Mouse (Mus musculus): ENCODE results near the gene Suz12.
"Not testable (repeated sequence)": the region's sequence is repeated elsewhere in the genome, so short reads cannot be mapped to it uniquely, and the experiment has no call there.

The Suz12 gene

DNA sequence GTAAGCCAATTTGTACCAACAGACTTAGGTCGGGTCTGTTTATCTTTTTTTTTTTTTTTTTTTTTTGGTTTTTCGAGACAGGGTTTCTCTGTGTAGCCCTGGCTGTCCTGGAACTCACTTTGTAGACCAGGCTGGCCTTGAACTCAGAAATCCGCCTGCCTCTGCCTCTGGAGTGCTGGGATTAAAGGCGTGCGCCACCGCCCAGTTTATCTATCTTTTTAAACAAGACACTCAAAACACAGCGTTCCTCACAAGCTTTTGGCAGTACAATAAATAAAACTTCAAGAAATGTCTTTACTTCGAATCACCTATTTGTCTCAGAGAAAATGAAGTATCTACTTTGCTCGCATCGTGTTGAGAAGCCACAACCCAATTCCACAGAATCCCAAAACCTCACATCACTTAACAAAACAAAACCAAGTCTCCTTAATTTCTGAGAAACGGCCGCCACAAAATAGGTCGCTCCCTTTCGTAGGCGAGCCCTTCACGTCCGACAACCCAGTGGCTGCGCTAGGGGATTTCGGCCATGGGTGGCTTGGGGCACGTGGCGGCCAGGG, 793 bp upstream of the Suz12 start:
- no peak for DNase-seq (ENCODE audit: low spot score)

DNA sequence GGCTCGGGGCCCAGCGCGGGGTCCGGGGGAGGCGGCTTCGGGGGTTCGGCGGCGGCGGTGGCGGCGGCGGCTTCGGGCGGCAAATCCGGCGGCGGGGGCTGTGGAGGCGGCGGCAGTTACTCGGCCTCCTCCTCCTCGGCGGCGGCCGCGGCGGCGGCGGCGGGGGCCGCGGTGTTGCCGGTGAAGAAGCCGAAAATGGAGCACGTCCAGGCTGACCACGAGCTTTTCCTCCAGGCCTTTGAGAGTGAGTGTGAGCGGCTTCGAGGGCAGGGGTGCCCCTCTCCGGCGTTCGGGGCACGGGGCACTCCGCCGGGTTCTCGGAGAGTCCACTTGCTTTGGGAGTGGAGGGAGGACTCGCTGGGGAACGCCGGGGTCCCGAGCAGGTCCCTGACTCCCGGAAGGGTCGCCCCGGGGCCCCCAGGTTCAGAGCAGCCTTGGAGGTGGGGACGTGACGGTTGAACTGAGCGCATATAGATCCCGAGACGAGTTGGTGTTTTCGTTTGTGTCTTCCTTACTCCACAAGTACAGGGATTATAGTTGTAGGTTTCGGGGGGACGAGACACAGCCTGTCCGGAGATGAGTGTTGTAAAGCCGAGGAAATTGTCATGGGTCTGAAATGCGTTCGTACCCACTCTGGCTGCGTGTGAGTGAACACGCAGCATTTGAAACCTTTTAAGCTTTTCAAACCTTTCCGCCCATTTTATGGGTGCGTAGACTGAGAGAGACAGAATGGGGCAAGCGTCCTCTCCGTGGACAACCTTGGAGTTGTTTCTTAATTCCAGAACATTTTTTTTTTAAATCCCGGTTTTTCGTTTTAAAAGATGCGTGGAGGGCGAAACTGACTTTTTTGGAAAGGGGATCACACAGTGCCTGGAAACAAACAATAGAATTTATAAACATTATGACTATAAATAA, 707 bp downstream of the Suz12 start:
- DNase-seq (ENCODE audit: low spot score): peak; percentile 5

DNA sequence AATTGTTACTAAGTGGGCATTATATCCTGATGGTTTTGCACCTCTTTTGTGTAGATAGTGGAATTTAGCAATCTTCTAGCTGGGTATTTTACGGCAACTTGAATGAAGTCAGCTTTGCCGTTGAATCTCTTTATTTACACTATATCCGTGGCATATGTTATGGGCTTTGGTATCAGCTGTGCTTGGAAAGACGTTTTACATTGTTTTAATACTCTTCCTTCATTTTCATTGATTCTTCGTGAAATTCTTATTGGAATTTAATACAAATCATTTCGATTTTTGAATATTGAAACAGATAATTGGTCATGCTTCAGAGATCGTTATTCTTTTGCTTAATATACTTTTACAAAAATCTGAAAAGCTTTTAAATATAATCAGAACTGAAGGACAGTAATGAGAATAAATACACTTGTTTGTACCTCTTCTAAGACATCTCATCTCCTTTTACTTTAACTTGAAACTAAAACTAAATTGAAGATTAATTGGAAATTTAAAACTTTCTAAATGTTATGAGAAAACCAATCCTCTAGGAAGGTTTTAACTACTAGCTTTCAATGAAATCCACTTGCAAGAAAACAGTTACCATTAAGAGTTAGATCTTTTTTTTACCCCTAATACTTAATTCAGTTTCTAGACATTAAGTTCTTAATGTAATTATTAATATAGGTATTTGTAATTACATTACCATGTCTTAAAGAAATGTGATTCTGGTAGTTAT, 1.5 kb downstream of the Suz12 start:
- DNase-seq (ENCODE audit: low spot score): no peak

DNA sequence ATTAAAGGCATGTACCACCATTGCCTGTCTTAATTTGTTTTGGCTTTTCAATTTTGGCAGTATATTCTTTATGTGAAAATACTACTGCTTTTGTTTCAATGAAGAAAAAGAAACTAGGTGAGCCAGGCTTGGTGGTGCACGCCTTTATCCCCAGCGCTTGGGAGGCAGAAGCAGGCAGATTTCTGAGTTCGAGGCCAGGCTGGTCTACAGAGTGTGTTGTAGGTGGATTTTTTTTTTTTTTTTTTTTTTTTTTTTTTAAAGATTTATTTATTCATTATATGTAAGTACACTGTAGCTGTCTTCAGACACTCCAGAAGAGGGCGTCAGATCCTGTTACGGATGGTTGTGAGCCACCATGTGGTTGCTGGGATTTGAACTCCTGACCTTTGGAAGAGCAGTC, 23.6 kb downstream of the Suz12 start:
- not testable (repeated sequence) for DNase-seq (ENCODE audit: low spot score)

DNA sequence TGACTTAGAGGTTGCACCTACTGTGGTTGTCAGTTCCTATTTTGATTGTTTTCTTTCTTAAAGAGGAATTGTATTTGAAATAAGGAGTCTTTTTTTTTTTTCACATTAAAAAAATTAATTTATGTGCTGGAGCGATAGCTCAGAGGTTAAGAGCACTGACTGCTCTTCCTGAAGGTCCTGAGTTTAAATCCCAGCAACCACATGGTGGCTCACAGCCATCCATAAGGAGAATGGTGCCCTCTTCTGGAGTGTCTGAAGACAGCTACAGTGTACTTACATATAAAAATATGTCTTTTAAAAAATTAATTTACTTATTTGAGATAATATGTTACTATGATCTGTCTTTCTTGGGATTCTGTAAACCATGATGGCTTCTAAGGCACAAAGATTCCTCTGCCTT, 26.9 kb downstream of the Suz12 start:
- DNase-seq (ENCODE audit: low spot score): no peak

DNA sequence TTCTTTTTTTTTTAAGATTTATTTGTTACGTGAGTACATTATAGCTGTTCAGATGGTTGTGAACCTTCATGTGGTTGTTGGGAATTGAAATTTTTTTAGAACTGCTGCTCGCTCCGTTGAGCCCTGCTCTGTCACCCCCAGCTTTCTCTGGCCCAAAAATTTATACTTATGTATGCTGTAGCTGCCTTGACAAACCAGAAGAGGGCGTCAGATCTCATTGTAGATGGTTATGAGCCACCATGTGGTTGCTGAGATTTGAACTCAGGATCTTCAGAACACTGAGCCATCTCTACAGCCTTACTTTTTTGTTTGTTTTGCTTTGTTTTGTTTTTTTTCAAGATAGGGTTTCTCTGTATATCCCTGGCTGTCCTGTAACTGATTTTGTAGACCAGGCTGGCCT, 28.4 kb downstream of the Suz12 start:
- no peak for DNase-seq (ENCODE audit: low spot score)

DNA sequence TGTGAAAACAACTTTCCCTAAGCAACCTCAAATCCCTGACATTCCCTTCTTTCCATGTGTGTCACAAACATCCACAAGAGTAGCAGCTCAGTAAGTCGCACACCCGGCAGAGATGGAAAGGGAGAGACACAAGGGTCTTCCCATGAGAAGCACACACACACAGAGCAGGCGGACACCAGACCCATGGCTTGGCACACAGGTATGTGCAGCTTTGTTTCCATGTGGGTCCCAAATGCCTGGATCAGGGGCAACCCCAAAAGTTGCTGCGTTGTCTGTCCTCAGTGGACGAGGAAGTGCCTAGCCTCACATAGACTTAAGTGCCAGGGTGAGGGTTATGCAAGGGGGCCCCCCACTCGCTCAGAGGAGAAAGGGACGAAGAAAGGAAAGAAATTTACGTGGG, 44.6 kb downstream of the Suz12 start:
- no peak for DNase-seq (ENCODE audit: low spot score)

DNA sequence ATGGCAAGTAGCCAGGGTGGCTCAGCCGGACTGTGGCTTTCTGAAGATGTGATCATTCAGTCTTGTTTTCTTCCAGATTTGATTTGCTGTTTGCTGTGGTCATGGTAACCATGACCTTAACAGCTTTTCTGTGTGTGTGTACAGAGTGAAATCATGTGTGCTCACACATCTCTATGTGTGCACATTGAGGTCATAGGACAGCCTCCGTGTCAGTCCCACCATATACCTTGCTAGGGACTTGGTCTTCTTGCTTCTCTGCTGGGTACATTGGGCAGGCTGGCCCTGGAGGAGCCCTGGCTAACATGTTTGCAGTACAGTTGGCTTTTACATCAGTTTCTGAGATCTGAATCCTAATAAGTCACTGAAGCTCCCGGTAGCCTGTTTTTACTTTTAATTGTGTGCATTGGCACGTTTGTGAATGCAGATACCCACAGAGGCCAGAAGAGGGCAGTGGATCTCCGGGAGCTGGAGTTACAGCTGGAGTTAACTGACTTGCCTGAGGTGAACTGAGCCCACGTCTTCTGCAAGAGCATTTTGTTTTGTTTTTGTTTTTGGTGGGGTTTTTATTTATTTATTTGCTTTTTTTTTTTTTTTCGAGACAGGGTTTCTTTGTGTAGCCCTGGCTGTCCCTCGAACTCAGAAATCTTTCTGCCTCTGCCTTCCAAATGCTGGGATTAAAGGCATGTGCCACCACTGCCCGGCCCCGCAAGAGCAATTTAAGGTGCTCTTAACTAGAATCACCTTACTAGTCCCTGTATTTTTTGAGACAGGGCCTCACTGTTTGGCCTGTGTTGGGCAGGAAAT, 49.9 kb downstream of the Suz12 start:
- peak; percentile 18 for DNase-seq (ENCODE audit: low spot score)

DNA sequence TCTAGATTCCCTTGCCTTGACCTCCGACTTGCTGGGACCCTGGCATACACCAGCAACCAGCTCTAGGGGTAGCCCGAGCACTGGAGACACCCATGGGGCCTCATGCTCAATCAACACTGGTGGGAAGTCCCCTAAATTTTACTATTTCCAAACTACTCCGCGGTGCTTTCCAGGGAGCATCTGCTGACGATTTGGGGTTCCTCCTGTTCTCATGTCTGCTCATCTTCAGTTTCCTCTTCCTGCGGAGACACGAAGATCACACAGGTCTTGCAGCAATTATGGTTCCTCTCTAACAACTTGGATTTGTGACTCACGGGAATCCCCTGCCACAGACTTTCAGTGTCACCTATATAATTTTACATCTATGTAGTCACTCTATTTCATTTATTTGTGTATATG, 50.5 kb downstream of the Suz12 start:
- no peak for DNase-seq (ENCODE audit: low spot score)

DNA sequence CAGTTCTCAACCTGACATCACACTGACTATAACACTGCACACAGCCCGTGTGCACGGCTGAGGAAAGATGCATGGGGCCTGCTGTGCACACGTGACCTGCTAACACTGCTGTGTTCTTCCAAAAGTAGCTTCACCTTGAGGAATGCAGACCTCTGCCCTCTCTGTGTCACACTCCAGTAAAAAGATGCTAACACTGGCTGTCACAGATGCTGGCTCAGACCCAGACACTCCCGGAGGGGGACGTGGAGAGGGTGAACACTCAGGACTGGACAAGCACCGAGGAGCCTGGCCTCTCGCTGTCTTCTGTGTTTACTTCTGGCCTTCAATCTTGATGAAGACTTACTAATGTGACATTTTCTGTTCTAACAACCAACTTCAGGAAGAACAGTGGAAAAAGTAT, 54.0 kb downstream of the Suz12 start:
- no peak for DNase-seq (ENCODE audit: low spot score)

DNA sequence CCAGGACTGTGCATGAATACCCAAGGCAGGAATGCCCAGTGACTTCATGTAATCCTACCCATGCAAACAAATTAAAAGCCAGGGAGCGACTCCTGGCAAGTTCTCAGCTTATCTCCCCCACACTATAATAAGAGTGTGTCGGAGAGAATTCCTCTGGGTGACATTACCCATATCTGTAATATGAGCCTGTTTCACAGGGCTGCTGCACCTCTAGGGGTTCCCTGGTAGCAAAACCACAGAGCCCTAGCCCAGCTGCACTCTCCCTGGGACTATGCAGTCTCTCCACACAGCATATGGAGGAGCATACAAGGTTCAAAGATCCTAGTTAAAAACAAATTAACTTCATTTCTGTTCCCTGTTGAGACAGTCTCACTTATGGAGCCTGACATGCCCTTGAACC, 57.2 kb downstream of the Suz12 start:
- no peak for DNase-seq (ENCODE audit: low spot score)

DNA sequence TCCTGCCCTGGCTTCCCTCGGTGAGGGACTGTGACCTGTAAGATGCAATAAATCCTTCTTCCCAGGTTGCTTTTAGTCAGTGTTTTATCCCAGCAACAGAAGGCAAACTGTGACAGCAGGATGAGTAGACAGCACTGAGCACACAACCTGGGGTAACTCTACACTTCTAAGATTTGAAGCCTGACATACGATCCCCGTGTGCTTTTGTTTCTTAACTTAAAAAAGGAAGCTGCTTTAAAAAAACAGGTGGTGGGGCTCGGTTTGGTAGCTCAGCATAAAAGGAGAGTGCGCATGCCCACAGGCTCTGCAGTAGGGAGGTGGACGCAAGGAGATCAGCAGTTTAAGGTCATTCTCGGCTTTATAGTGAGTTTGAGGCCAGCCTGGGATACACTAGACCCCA, 59.5 kb downstream of the Suz12 start:
- DNase-seq (ENCODE audit: low spot score): no peak

DNA sequence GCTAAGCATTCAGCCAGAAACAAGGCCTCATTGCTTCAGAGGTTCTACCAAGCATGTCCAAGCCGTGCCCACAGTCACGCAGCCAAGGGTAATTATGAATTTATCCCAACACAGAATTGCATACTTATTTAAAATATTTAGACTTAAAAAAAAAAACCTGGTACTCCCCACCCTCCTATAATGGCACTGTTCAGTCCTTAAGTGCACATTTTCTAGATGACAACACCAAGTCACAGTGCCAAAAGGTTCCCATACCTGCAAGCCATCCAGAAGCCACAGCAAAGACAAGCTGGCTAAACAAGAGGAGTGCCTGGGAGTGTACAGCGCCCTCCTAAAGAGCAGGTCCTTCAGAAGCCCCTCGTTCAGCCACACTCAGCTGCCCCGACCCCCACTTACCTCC, 60.3 kb downstream of the Suz12 start:
- no peak for DNase-seq (ENCODE audit: low spot score)

DNA sequence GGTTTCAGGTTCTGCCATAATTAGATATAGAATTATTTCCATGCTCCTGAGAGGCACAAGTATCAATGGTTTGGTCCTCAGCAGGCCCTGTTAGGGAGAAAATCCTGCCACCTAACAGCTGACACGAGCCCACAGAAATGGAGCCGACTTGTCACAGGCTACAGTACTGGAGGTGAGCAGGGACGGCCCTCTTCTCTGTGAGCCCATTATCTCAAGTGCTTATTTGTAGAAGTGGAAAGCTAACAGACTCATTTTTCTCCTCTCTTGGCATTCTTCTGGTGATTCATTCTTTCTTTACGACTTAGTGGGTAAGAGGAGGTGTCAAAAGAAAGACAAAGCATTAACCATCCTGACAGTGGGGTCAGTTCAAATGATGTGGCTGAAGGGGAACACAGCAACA, 61.8 kb downstream of the Suz12 start:
- DNase-seq (ENCODE audit: low spot score): no peak

DNA sequence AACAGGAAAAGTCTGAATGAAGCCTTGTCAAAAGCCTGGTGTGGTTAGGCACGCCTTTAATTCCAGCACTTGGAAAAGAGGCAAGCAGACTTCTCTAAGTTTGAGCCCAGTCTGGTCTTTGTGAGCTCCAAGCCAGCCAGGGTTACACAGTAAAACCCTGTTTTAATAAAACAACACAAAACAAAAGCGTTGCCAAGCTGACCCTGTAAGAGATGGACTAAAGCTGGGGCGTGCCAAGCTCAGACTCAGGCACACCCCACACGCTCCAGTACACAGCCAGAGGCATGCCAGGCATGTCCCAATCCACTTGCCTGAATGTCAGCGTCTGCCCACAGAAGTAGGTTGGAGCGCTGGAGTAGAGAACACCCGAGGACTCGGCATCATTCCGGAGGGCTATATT, 63.2 kb downstream of the Suz12 start:
- no peak for DNase-seq (ENCODE audit: low spot score)

DNA sequence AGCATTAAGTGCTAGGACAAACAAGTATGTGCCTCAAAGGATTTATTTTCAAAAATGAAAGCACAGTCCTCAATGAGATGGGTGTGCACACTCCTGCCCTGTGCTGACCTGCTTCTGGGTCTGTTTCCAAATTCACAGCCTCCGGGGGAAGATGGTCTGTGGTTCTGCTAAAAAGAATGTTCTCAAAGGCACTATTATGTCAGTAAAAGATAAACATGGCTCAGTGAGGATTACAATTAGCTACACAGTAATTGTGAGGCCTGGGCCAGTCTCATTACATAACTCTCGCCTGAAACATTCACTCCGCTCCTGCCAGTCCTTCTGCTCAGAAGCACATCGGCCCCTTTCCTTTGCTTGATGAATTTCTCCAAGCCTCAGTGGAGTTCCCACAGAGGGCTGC, 69.3 kb downstream of the Suz12 start:
- DNase-seq (ENCODE audit: low spot score): no peak

DNA sequence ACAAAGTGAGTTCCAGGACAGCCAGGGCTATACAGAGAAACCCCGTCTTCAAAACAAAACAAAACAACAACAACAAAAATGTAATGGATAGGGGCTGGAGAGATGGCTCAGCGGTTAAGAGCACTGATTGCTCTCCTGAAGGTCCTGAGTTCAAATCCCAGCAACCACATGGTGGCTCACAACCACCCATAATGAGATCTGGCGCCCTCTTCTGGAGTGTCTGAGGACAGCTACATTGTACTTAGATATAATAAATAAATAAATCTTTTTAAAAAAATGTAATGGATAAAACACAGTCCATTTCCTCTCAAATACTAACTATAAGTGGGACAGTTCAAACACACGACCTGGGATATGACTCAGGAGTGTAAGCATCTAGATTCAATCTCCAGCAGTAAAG, 73.5 kb downstream of the Suz12 start:
- not testable (repeated sequence) for DNase-seq (ENCODE audit: low spot score)

DNA sequence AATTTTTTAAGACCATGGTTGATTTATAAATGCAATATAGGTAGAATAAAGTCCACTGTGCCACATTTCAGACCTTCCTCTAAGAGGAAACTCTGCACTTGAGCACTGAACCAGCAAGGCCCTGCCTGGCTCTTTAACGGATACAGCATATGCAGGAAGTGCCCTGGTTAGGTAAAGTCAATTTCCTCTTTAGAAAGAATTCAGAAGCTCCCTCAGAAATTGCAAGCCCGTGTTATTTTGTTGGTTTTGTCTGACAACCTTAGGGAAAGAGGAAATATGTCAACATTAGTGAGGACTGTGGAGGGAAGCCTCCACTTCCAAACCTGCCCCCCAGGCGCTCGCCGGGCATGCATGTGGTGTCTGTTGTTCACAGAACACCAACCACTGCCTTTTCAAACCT, 74.7 kb downstream of the Suz12 start:
- no peak for DNase-seq (ENCODE audit: low spot score)

DNA sequence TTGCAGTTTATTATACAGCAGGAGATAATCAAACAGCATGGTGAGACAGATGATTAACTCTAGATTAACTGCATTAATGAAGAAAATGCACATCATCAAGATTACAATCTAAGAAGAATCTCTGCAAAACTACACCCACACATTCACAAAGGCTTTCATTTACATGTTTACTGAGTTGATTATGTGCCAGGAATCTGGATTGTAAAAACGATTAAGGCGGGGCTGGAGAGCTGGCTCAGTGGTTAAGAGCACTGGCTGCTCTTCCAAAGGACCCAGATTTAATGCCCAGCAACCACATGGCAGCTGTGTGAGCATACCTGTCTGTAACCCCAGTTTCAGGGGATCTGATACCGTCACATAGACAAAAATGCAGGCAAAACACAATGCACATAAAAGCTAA, 76.9 kb downstream of the Suz12 start:
- no peak for DNase-seq (ENCODE audit: low spot score)

DNA sequence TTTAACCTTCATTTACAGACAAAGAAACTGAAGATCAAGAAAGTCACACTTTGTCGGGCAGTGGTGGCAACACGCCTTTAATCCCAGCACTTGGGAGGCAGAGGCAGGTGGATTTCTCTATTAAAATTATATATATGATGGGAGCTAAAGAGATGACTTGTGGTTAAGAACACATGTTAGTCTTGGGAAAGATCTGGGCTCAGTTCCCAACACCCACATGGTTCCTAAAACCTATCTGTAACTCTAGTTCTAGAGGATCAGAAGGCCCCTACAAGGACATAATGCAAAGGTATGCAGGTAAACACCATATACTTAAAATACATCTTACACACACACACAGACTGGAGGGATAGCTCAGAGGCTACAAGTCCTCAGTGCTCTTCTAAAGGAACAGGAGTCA, 78.1 kb downstream of the Suz12 start:
- DNase-seq (ENCODE audit: low spot score): no peak

DNA sequence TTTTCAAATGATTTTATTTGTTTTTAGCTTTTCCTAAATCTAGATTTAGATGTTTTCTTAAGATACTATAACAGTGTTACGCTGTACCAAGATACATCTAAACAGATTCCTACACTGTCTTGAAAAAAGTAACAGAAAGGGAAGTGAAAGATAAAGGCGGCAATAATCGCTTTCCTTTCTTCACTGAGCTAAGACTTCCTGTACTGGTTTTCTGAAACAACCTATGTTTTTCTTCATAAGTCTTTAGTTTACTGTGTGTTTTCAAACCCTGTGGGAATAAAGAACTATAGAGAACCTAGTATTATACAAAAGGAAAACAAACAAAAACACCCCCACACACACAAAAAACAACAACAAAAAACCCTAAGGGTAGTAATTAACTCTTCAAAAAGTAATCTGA, 79.5 kb downstream of the Suz12 start:
- no peak for DNase-seq (ENCODE audit: low spot score)

DNA sequence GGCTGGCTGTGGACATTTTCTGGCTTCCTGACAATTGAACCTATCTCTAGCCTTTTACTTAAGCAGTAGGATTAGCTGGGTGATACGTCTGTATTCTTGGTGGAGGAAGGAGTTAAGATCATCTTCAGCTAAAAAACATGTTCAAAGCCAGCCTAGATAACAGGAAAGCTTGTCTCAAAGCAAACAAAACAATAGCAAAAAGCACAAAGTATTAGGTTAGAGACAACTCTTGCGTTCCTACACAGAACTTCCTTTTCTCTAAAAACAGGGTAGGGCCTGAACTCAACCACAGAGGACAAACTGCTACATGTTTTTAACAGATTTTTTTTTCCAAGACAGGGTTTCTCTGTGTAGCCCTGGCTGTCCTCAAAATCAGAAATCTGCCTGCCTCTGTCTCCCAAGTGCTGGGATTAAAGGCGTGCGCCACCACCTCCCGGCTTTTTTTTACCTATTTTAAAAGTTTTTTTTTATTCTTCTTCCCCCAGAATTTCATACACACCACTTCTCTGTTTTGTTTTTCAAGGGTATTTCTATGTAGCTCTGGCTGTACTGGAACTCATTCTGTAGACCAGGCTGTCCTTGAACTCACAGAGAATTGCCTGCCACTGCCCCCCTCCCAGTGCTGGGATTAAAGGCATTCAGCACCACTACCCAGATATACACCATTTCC, 82.8 kb downstream of the Suz12 start:
- no peak for DNase-seq (ENCODE audit: low spot score)

Measured in urinary bladder, postnatal 25 days (tissue).